Mouse (Mus musculus): ENCODE measurements around the gene Ccl6. TPM values are rescaled to one million over a fixed set of nuclear protein-coding genes. Genes with fewer than 3 reads are reported as not detected.

Ccl6 gene
- polyA plus RNA-seq, 1 experiment, result 26.0 TPM

GRCm38 (mm10) chr11:83550186-83550632 lies 42.7 kb downstream of the Ccl6 start:
- Histone ChIP-seq H3K4me1 (peaks cover 23% of the 10 kb centered on the region), H3K4me3 (replicated peaks) (peak overlapping the region; percentile 78), H3K36me3 (replicated peaks; ENCODE audit: low read length) (no peaks in the 10 kb centered on the region), H3K27me3 (replicated peaks) (peaks cover 17% of the 10 kb centered on the region), H3K9me3 (no peaks in the 10 kb centered on the region)
- TF ChIP-seq GATA1 (IDR thresholded peaks at IDR 0.05; ENCODE audit: borderline replicate concordance, low read length) (peak; percentile 76; the same call in 1 of the 3 replicates), FLI1 (IDR thresholded peaks at IDR 0.05; ENCODE audit: low read length) (no peak)

GRCm38 (mm10) chr11:83544214-83544613 lies 48.7 kb downstream of the Ccl6 start:
- Histone ChIP-seq H3K4me1 (peaks cover 37% of the 10 kb centered on the region), H3K36me3 (replicated peaks; ENCODE audit: low read length) (no peaks in the 10 kb centered on the region), H3K9me3 (peaks cover 7% of the 10 kb centered on the region), H3K4me3 (replicated peaks) (no peak overlapping the region), H3K27me3 (replicated peaks) (peaks cover 16% of the 10 kb centered on the region)
- TF ChIP-seq FLI1 (IDR thresholded peaks at IDR 0.05; ENCODE audit: low read length), result no peak
- TF ChIP-seq GATA1 (IDR thresholded peaks at IDR 0.05; ENCODE audit: borderline replicate concordance, low read length), result no peak

DNA sequence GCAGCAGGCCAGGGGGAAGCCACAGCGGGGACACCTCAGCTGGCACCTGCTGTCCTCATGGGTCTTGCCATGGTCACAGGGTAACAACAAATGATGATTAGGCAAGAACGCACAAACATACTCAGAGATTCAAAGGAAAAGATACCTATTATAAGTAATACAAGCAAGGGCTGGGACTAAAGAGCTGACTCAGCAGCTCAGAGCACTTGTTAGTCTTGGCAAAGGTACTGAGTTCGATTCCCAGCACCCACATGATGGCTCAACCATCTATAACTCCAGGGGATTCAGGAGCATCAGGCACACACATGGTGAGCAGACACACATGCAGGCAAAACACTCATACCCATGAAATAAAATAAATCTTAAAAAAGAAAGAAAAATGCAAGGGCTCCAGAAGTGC lies 51.5 kb downstream of the Ccl6 start:
- TF ChIP-seq FLI1 (IDR thresholded peaks at IDR 0.05; ENCODE audit: low read length), result no peak
- TF ChIP-seq GATA1 (IDR thresholded peaks at IDR 0.05; ENCODE audit: borderline replicate concordance, low read length), result no peak
- H3K9me3 ChIP-seq, result peaks cover 7% of the 10 kb centered on the region
- peak overlapping the region; percentile 62 for H3K4me3 ChIP-seq (replicated peaks)
- no peaks in the 10 kb centered on the region for H3K36me3 ChIP-seq (replicated peaks; ENCODE audit: low read length)
- peaks cover 62% of the 10 kb centered on the region for H3K4me1 ChIP-seq
- peaks cover 7% of the 10 kb centered on the region for H3K27me3 ChIP-seq (replicated peaks)

GRCm38 (mm10) chr11:83540931-83541330 lies 52.0 kb downstream of the Ccl6 start:
- Histone ChIP-seq H3K9me3 (peaks cover 7% of the 10 kb centered on the region), H3K27me3 (replicated peaks) (peaks cover 4% of the 10 kb centered on the region), H3K4me3 (replicated peaks) (peak overlapping the region; percentile 62), H3K4me1 (peaks cover 67% of the 10 kb centered on the region), H3K36me3 (replicated peaks; ENCODE audit: low read length) (no peaks in the 10 kb centered on the region)
- TF ChIP-seq FLI1 (IDR thresholded peaks at IDR 0.05; ENCODE audit: low read length), result no peak
- no peak for TF ChIP-seq GATA1 (IDR thresholded peaks at IDR 0.05; ENCODE audit: borderline replicate concordance, low read length)

GRCm38 (mm10) chr11:83538705-83539314 lies 54.1 kb downstream of the Ccl6 start:
- no peak for TF ChIP-seq FLI1 (IDR thresholded peaks at IDR 0.05; ENCODE audit: low read length)
- TF ChIP-seq GATA1 (IDR thresholded peaks at IDR 0.05; ENCODE audit: borderline replicate concordance, low read length), result no peak
- H3K27me3 ChIP-seq (replicated peaks), result peaks cover 3% of the 10 kb centered on the region
- no peak overlapping the region for H3K4me3 ChIP-seq (replicated peaks)
- peaks cover 82% of the 10 kb centered on the region for H3K4me1 ChIP-seq
- no peaks in the 10 kb centered on the region for H3K36me3 ChIP-seq (replicated peaks; ENCODE audit: low read length)
- H3K9me3 ChIP-seq, result peaks cover 7% of the 10 kb centered on the region

Other genes with a start within 250 kb of the Ccl6 start
- gene Rasl10b, start 183.9 kb downstream of the Ccl6 start, polyA plus RNA-seq (2012; ENCODE audit: insufficient read depth, low replicate concordance), result 0.17 and 1.7 TPM in 2 replicates
- not detected in 2 replicates for gene Gas2l2, start 163.6 kb downstream of the Ccl6 start, polyA plus RNA-seq (2012; ENCODE audit: insufficient read depth, low replicate concordance)
- 2.3 TPM in 1 of 2 replicates, not detected in the other for gene 1700020L24Rik, start 155.4 kb downstream of the Ccl6 start, polyA plus RNA-seq (2012; ENCODE audit: insufficient read depth, low replicate concordance)
- gene Mmp28, start 130.0 kb downstream of the Ccl6 start, polyA plus RNA-seq (2012; ENCODE audit: insufficient read depth, low replicate concordance), result 1.3 TPM in 1 of 2 replicates, not detected in the other
- gene Taf15, start 120.0 kb downstream of the Ccl6 start, polyA plus RNA-seq (2012; ENCODE audit: insufficient read depth, low replicate concordance), result 8.7 and 97.3 TPM in 2 replicates
- gene Heatr9, start 70.9 kb downstream of the Ccl6 start, polyA plus RNA-seq (2012; ENCODE audit: insufficient read depth, low replicate concordance), result not detected in 2 replicates
- gene Ccl5, start 62.6 kb downstream of the Ccl6 start, polyA plus RNA-seq (2012; ENCODE audit: insufficient read depth, low replicate concordance), result 10.7 TPM in 1 of 2 replicates, not detected in the other
- 2.4 TPM in 1 of 2 replicates, not detected in the other for gene Ccl9, start 14.5 kb downstream of the Ccl6 start, polyA plus RNA-seq (2012; ENCODE audit: insufficient read depth, low replicate concordance)
- gene Rpl9-ps1, start 52.5 kb upstream of the Ccl6 start, polyA plus RNA-seq (2012; ENCODE audit: insufficient read depth, low replicate concordance), result not detected in 2 replicates
- gene Ccl3, start 56.3 kb upstream of the Ccl6 start, polyA plus RNA-seq (2012; ENCODE audit: insufficient read depth, low replicate concordance), result 7.9 TPM in 1 of 2 replicates, not detected in the other
- 1.7 TPM in 1 of 2 replicates, not detected in the other for gene Ccl4, start 69.5 kb upstream of the Ccl6 start, polyA plus RNA-seq (2012; ENCODE audit: insufficient read depth, low replicate concordance)
- not detected in 2 replicates for gene Wfdc17, start 110.9 kb upstream of the Ccl6 start, polyA plus RNA-seq (2012; ENCODE audit: insufficient read depth, low replicate concordance)
- not detected in 2 replicates for gene Wfdc18, start 115.9 kb upstream of the Ccl6 start, polyA plus RNA-seq (2012; ENCODE audit: insufficient read depth, low replicate concordance)
- not detected in 2 replicates for gene Wfdc21, start 153.9 kb upstream of the Ccl6 start, polyA plus RNA-seq (2012; ENCODE audit: insufficient read depth, low replicate concordance)
- 3.5 and 4.0 TPM in 2 replicates for gene Heatr6, start 160.6 kb upstream of the Ccl6 start, polyA plus RNA-seq (2012; ENCODE audit: insufficient read depth, low replicate concordance)